ENCODE assay signal across 20 mouse cellular contexts in genomic region chr17:3466681-3467080, GRCm38 (mm10).
"Had no signal": no experiment of that assay in that cellular context is flagged by ENCODE, and none has a peak within 500 bp of the region (broad histone marks: within the 10 kb centered on the region; RNA-seq: fewer than 3 reads in every experiment).

No protein-coding gene starts in this region.

- DNase-seq: liver, postnatal 0 days; lung, adult 2 months; lung, postnatal 14 days; lung, postnatal 36 days; retina, postnatal 1 day; right cerebral cortex, adult 18-20 months; thymus, adult 2 months; thymus, postnatal 25 days; thymus, postnatal 4 days had no signal

- H3K4me3 ChIP-seq: liver, embryonic 15.5 days; lung, embryonic 15.5 days; megakaryocyte, embryonic 14.5 days; midbrain, embryonic 12.5 days; midbrain, embryonic 15.5 days; neural tube, embryonic 13.5 days; neural tube, embryonic 15.5 days; stomach, embryonic 15.5 days had no signal

- H3K27ac ChIP-seq: liver, embryonic 15.5 days; lung, embryonic 15.5 days; macrophage; midbrain, embryonic 12.5 days; midbrain, embryonic 15.5 days; neural tube, embryonic 13.5 days; neural tube, embryonic 15.5 days; stomach, embryonic 15.5 days; stomach, postnatal 0 days had no signal

- ATAC-seq: liver, postnatal 0 days; lung, postnatal 0 days; midbrain, embryonic 15.5 days had no signal

- H3K9me3 ChIP-seq: liver, embryonic 15.5 days; lung, embryonic 15.5 days; megakaryocyte, embryonic 14.5 days; midbrain, embryonic 12.5 days; midbrain, embryonic 15.5 days; neural tube, embryonic 13.5 days; neural tube, embryonic 15.5 days; stomach, embryonic 15.5 days had no signal

- H3K27me3 ChIP-seq: liver, embryonic 15.5 days; lung, embryonic 15.5 days; midbrain, embryonic 15.5 days; neural tube, embryonic 13.5 days; neural tube, embryonic 15.5 days; stomach, embryonic 15.5 days had no signal

- H3K4me2 ChIP-seq: liver, embryonic 15.5 days; lung, embryonic 15.5 days; midbrain, embryonic 12.5 days; midbrain, embryonic 15.5 days; neural tube, embryonic 13.5 days; neural tube, embryonic 15.5 days; stomach, embryonic 15.5 days had no signal

- H3K9ac ChIP-seq: liver, embryonic 15.5 days; liver, postnatal 0 days; lung, embryonic 15.5 days; midbrain, embryonic 12.5 days; midbrain, embryonic 15.5 days; neural tube, embryonic 13.5 days; neural tube, embryonic 15.5 days; stomach, embryonic 15.5 days had no signal

- H3K4me1 ChIP-seq: stomach, embryonic 15.5 days had no signal

- H3K36me3 ChIP-seq: liver, embryonic 15.5 days; lung, embryonic 15.5 days; midbrain, embryonic 12.5 days; midbrain, embryonic 15.5 days; neural tube, embryonic 15.5 days; stomach, embryonic 15.5 days had no signal
